Mouse (Mus musculus) layer of hippocampus, postnatal 10 days (tissue): Measurements from ENCODE around the gene Chek2. TPM values are rescaled to one million over a fixed set of nuclear protein-coding genes. Genes with fewer than 3 reads are reported as not detected.
"Not testable (repeated sequence)": the region's sequence is repeated elsewhere in the genome, so short reads cannot be mapped to it uniquely, and the experiment has no call there.

Source experiments
- DNase-seq, 2 experiments: peaks; one replicate each; pipeline ENCODE4 v3.0.0; 2021; ENCODE audit warnings: low spot score in 2 of 2
- total RNA-seq, 2 experiments: library from RNA; stranded (reverse); gene quantifications; 2 replicates each; pipeline ENCODE4 v1.2.3; 2021

Chek2 gene
- total RNA-seq, 2 experiments from 2014 or later, result 2.6 to 3.5 TPM

GRCm38 (mm10) chr5:110839038-110839677 lies 621 bp upstream of the Chek2 start:
- DNase-seq, result no peak

GRCm38 (mm10) chr5:110840465-110840864 lies 686 bp downstream of the Chek2 start:
- DNase-seq, result peak; percentile 41 to 53

GRCm38 (mm10) chr5:110841046-110841862 lies 1.5 kb downstream of the Chek2 start:
- DNase-seq, result no peak

GRCm38 (mm10) chr5:110852990-110853389 lies 13.2 kb downstream of the Chek2 start:
- no peak for DNase-seq

GRCm38 (mm10) chr5:110857091-110857490 lies 17.3 kb downstream of the Chek2 start:
- DNase-seq, result no peak

GRCm38 (mm10) chr5:110859013-110859650 lies 19.4 kb downstream of the Chek2 start:
- peak; percentile 30 to 40 for DNase-seq

GRCm38 (mm10) chr5:110860445-110860844 lies 20.7 kb downstream of the Chek2 start:
- DNase-seq, result no peak

GRCm38 (mm10) chr5:110868460-110868859 lies 28.7 kb downstream of the Chek2 start:
- no peak for DNase-seq

- peak in 1 of 2 experiments; percentile 30 for DNase-seq
These were observed 29.5 kb downstream of the Chek2 start for GRCm38 (mm10) chr5:110869242-110869669.

GRCm38 (mm10) chr5:110873160-110873559 lies 33.4 kb downstream of the Chek2 start:
- DNase-seq, result no peak

GRCm38 (mm10) chr5:110874711-110875110 lies 34.9 kb downstream of the Chek2 start:
- no peak for DNase-seq

GRCm38 (mm10) chr5:110875286-110875685 lies 35.5 kb downstream of the Chek2 start:
- no peak for DNase-seq

GRCm38 (mm10) chr5:110877666-110878505 lies 38.1 kb downstream of the Chek2 start:
- DNase-seq, result no peak

- DNase-seq, result not testable (repeated sequence)
These were observed 38.7 kb downstream of the Chek2 start for GRCm38 (mm10) chr5:110878526-110878925.

GRCm38 (mm10) chr5:110879042-110879441 lies 39.3 kb downstream of the Chek2 start:
- DNase-seq, result no peak

GRCm38 (mm10) chr5:110879584-110880374 lies 40.0 kb downstream of the Chek2 start, which contains the start of gene Ttc28:
Ttc28 (plus strand) TSS chr5:110879803.
- DNase-seq, result peak; percentile 91 to 95

GRCm38 (mm10) chr5:110888596-110888995 lies 48.8 kb downstream of the Chek2 start:
- no peak for DNase-seq

GRCm38 (mm10) chr5:110889945-110890344 lies 50.2 kb downstream of the Chek2 start:
- DNase-seq, result no peak

GRCm38 (mm10) chr5:110890561-110890960 lies 50.8 kb downstream of the Chek2 start:
- DNase-seq, result no peak

GRCm38 (mm10) chr5:110897114-110897788 lies 57.5 kb downstream of the Chek2 start:
- DNase-seq, result no peak
